Mouse (Mus musculus) urinary bladder, adult 18-20 months (tissue): Measurements from ENCODE around the gene Obp2b.

ENCODE experiments used
- DNase-seq, 2 experiments: peaks; one replicate each; pipeline ENCODE4 v3.0.0; 2022; ENCODE audit warnings: low spot score in 2 of 2, mixed read lengths in 2 of 2

Gene Obp2b

GRCm38 (mm10) chr2:25776717-25777116 is 39.9 kb downstream of the Obp2b start, which contains the start of gene Lcn11:
Gene Lcn11, plus strand, starts transcription at chr2:25777017.
- no peak for DNase-seq

DNA sequence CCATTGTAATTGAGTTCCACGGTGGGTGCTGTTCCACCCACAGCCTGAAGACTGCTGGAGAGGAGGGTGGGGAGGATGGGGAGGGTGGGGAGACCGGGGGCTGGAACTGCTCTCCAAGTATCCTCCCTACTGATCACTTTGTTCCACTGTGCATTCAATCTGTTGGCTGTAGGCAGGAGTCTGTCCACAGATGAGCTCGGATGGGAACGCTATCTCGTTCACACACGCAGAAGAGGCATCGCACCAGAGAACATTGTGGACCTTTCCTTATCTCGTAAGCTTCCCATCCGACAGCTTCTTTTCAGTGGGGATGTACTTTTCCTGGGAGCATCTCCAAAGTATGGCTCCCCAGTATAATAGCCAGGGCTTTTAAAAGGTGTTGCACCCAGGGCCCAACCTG is 42.3 kb downstream of the Obp2b start:
- no peak for DNase-seq

DNA sequence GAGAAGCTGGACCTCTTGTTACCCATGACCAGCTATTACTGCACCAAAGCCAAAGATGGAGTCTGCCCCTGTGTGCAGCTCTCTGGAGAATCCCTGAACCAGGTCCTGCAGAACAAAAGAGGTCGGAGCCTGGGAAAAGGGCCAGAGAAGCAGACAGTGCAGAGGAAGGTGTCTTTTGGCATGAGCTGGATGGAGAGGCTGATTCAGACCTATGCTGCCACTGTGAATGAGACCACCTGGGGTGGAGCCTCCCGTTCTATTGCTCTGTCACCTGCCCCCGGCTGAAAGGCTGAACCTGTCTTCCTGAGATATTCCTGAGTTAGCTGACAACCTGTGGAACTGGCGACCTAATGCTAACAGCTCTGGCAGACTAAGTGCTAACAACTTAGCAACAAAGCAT is 44.1 kb downstream of the Obp2b start:
- no peak for DNase-seq

GRCm38 (mm10) chr2:25781957-25782356 is 45.1 kb downstream of the Obp2b start, which contains the start of gene Gm13539:
Gene Gm13539, plus strand, starts transcription at chr2:25782257.
- no peak for DNase-seq

GRCm38 (mm10) chr2:25785573-25786322 is 48.9 kb downstream of the Obp2b start:
- no peak for DNase-seq

- DNase-seq, result no peak
These were observed 52.3 kb downstream of the Obp2b start for GRCm38 (mm10) chr2:25789092-25789491.
